Comparison of ENCODE assay signal across 10 mouse cellular contexts in the genomic region with DNA sequence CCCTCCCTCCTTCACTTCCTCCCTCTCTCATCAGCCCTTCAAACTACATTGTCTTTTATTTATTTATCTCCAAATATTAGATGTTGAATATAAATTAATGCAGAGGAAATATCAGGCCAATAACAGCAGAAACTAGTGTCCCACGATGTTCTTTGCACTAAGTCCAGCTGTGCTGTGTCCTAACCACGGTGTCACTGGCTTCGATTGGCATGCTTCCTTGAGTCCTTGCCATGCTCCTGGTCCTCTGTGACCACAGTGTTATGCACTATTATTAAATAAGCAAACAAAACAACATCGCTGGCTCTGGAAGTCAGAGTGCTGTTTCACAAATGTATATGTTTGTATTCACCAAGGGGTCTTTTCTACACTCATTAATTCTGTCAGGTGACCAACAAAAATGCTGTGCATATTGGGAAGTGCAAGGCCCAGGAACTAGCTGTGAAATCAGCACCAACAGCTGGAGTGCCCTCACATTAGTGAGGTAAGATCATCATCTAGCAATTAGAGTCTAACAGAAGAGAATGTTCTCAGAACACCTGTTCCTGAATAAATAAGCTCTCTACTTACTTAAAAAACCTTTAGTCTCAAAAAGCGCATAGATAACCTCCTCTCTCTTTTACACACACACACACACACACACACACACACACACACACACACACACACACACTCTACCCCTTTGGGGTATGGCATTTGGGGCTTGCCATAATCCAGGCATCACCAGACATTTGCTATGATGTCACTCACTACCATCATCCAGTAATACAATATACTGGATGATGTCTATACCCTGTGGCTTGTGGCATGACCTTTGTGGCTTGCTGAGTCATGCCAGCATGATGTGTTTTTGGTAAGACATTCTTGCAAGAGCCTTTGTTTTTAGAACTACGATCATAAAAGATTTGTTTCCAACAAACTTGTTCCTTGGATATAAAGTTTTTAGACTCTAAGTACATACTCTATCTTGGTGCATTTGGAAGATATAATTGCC.
DNase-seq lines count a peak whose midpoint lies in the region; ATAC-seq lines count a peak whose summit lies in the region.
"Had no signal": no experiment of that assay in that cellular context is flagged by ENCODE, and none has a peak within 500 bp of the region (broad histone marks: within the 10 kb centered on the region; RNA-seq: fewer than 3 reads in every experiment).

No protein-coding gene starts in this region.

- ATAC-seq in megakaryocyte progenitor cell, adult 5-6 weeks (replicated peaks; ENCODE audit: poor library complexity) = peak; percentile 99
- ATAC-seq: intestine, embryonic 16.5 days had no signal

- peak; percentile 66 for DNase-seq in 3134 (ENCODE audit: extremely low read depth, insufficient read length, low spot score)
- DNase-seq in CD4-positive helper T cell, adult 2 months (ENCODE audit: low read depth, low spot score) = peak; percentile 65
- DNase-seq in fibroblast of lung, adult 2 months (ENCODE audit: low read depth) = peak; percentile 43
- no peak for DNase-seq in MN1 (ENCODE audit: low spot score)
- DNase-seq in left cerebral cortex, adult 8-10 months (ENCODE audit: low spot score in 2 of 2) = no peak
- DNase-seq in kidney, adult 18-20 months = no peak
- DNase-seq: adrenal gland, postnatal 25 days; heart, postnatal 10 days had no signal

Comparison
In these comparisons a context has a peak if more than half of its experiments do, and no peak if none do; other contexts are left out.
1. DNase-seq: peak in 3134 (single experiment), CD4-positive helper T cell, adult 2 months (single experiment) and fibroblast of lung, adult 2 months (single experiment); none in MN1 (single experiment), left cerebral cortex, adult 8-10 months (0 of 2) and kidney, adult 18-20 months (single experiment).